Mouse (Mus musculus): ENCODE data around the gene Aspg.
A peak's percentile ranks its signal among the peaks of the same experiment; 100 is the strongest.

Gene Aspg

GRCm38 (mm10) chr12:112150011-112150410 lies 43.5 kb downstream of the Aspg start:
- DNase-seq (ENCODE audit: low spot score in 2 of 2), result no peak

GRCm38 (mm10) chr12:112151244-112151979 lies 44.9 kb downstream of the Aspg start:
- no peak for DNase-seq (ENCODE audit: low spot score in 2 of 2)

GRCm38 (mm10) chr12:112151980-112152362 lies 45.5 kb downstream of the Aspg start:
- DNase-seq (ENCODE audit: low spot score in 2 of 2), result no peak

- DNase-seq (ENCODE audit: low spot score in 2 of 2), result no peak
Observed at GRCm38 (mm10) chr12:112153597-112153996, 47.1 kb downstream of the Aspg start.

- no peak for DNase-seq (ENCODE audit: low spot score in 2 of 2)
Observed at GRCm38 (mm10) chr12:112154476-112154875, 48.0 kb downstream of the Aspg start.

- no peak for DNase-seq (ENCODE audit: low spot score in 2 of 2)
Observed at GRCm38 (mm10) chr12:112155218-112156051, 49.0 kb downstream of the Aspg start.

GRCm38 (mm10) chr12:112156804-112157203 lies 50.3 kb downstream of the Aspg start:
- no peak for DNase-seq (ENCODE audit: low spot score in 2 of 2)

GRCm38 (mm10) chr12:112158246-112158645 lies 51.8 kb downstream of the Aspg start:
- no peak for DNase-seq (ENCODE audit: low spot score in 2 of 2)

GRCm38 (mm10) chr12:112158784-112159183 lies 52.3 kb downstream of the Aspg start:
- DNase-seq (ENCODE audit: low spot score in 2 of 2), result no peak

GRCm38 (mm10) chr12:112163981-112164839 lies 57.7 kb downstream of the Aspg start:
- no peak for DNase-seq (ENCODE audit: low spot score in 2 of 2)

GRCm38 (mm10) chr12:112164840-112165219 lies 58.4 kb downstream of the Aspg start:
- DNase-seq (ENCODE audit: low spot score in 2 of 2), result no peak

GRCm38 (mm10) chr12:112169240-112169639 lies 62.8 kb downstream of the Aspg start:
- DNase-seq (ENCODE audit: low spot score in 2 of 2), result no peak

GRCm38 (mm10) chr12:112170671-112171574 lies 64.4 kb downstream of the Aspg start:
- DNase-seq (ENCODE audit: low spot score in 2 of 2), result peak in 1 of 2 experiments; percentile 13

- no peak for DNase-seq (ENCODE audit: low spot score in 2 of 2)
Observed at GRCm38 (mm10) chr12:112171657-112172056, 65.2 kb downstream of the Aspg start.

GRCm38 (mm10) chr12:112172214-112172613 lies 65.7 kb downstream of the Aspg start:
- no peak for DNase-seq (ENCODE audit: low spot score in 2 of 2)
